Mouse (Mus musculus): Measurements from ENCODE around the gene Otub2.

GRCm38 (mm10) chr12:103360812-103361211, 27.7 kb upstream of the Otub2 start:
- no peak for TF ChIP-seq CTCF (IDR thresholded peaks at IDR 0.05; ENCODE audit: borderline replicate concordance, extremely low read depth, insufficient read depth, insufficient read length)
- no peak for TF ChIP-seq POLR2A (IDR thresholded peaks at IDR 0.05; ENCODE audit: borderline replicate concordance, extremely low read depth, insufficient read depth, insufficient read length, poor library complexity, severe bottlenecking)
